Mouse (Mus musculus) layer of hippocampus, adult 18-20 months (tissue): ENCODE measurements around the gene Brinp2. TPM values are rescaled to one million over a fixed set of nuclear protein-coding genes. Genes with fewer than 3 reads are reported as not detected.

Experiments
- DNase-seq, 2 experiments: peaks; one replicate each; pipeline ENCODE4 v3.0.0; 2022; ENCODE audit warnings: low spot score in 2 of 2
- total RNA-seq, 2 experiments: library from RNA; stranded (reverse); gene quantifications; 2 replicates each; pipeline ENCODE4 v1.2.3; 2021

Brinp2 gene
- total RNA-seq, 2 experiments from 2014 or later: 75.0 to 75.9 TPM

- DNase-seq: no peak
These were observed 128.9 kb downstream of the Brinp2 start for GRCm38 (mm10) chr1:158227239-158227638.

GRCm38 (mm10) chr1:158226689-158227088 is 129.4 kb downstream of the Brinp2 start:
- DNase-seq: no peak

GRCm38 (mm10) chr1:158221048-158221447 is 135.1 kb downstream of the Brinp2 start:
- no peak for DNase-seq

GRCm38 (mm10) chr1:158220148-158220547 is 136.0 kb downstream of the Brinp2 start:
- no peak for DNase-seq

GRCm38 (mm10) chr1:158218750-158219149 is 137.4 kb downstream of the Brinp2 start:
- DNase-seq: no peak

GRCm38 (mm10) chr1:158218294-158218693 is 137.8 kb downstream of the Brinp2 start:
- DNase-seq: no peak

- DNase-seq: no peak
These were observed 140.5 kb downstream of the Brinp2 start for GRCm38 (mm10) chr1:158215581-158215980.

- DNase-seq: peak in 1 of 2 experiments; percentile 59
These were observed 141.4 kb downstream of the Brinp2 start for GRCm38 (mm10) chr1:158214743-158215142.

GRCm38 (mm10) chr1:158213736-158214135 is 142.4 kb downstream of the Brinp2 start:
- no peak for DNase-seq

GRCm38 (mm10) chr1:158207620-158208019 is 148.5 kb downstream of the Brinp2 start:
- no peak for DNase-seq

- no peak for DNase-seq
These were observed 153.2 kb downstream of the Brinp2 start for GRCm38 (mm10) chr1:158202932-158203331.

Other genes starting within 250 kb of the Brinp2 start
- gene Astn1, start 5.9 kb upstream of the Brinp2 start, total RNA-seq: 100 to 1,000 TPM; 173 to 178 TPM